Mouse (Mus musculus) midbrain, embryonic 12.5 days (tissue): ENCODE data around the gene Slc25a19. TPM values are rescaled to one million over a fixed set of nuclear protein-coding genes. Genes with fewer than 3 reads are reported as not detected.

Experiments used
- ATAC-seq: fragments of 200-750 bp; cut with Nextera tagmentation; 2 replicates; pipeline ENCODE4 v1.8.0; 2017; ENCODE audit warnings: low read depth, moderate TSS enrichment, moderate library complexity; ENCODE audit not compliant: low FRiP score
- H3K27ac ChIP-seq: fragments of 300-500 bp; sonication (generic); replicated peaks from 2 replicates; pipeline ENCODE4 v1.5.1; 2016; ENCODE audit warnings: mild to moderate bottlenecking
- H3K27me3 ChIP-seq: fragments of 300-500 bp; sonication (generic); 2 replicates; pipeline ENCODE4 v1.6.1; 2016; ENCODE audit warnings: mild to moderate bottlenecking
- H3K36me3 ChIP-seq: fragments of 300-500 bp; sonication (generic); 2 replicates; pipeline ENCODE4 v1.6.1; 2016
- H3K4me1 ChIP-seq: fragments of 300-500 bp; sonication (generic); 2 replicates; pipeline ENCODE4 v1.6.1; 2016
- H3K4me2 ChIP-seq: fragments of 300-500 bp; sonication (generic); replicated peaks from 2 replicates; pipeline ENCODE4 v1.6.1; 2016; ENCODE audit warnings: mild to moderate bottlenecking, moderate library complexity
- H3K4me3 ChIP-seq: fragments of 300-500 bp; sonication (generic); 2 replicates; pipeline ENCODE4 v1.5.1; 2016; ENCODE audit warnings: mild to moderate bottlenecking
- H3K9ac ChIP-seq: fragments of 300-500 bp; sonication (generic); replicated peaks from 2 replicates; pipeline ENCODE4 v1.6.1; 2016; ENCODE audit warnings: mild to moderate bottlenecking, moderate library complexity
- H3K9me3 ChIP-seq: fragments of 300-500 bp; sonication (generic); 2 replicates; pipeline ENCODE4 v1.6.1; 2016; ENCODE audit warnings: mild to moderate bottlenecking
- WGBS: fragments of 180-500 bp; shearing (Covaris S2); methylation state at CpG from one replicate; pipeline ENCODE4 v1.1.7; 2016; 5-methylcytosine and 5-hydroxymethylcytosine counted together
- polyA plus RNA-seq: library from polyadenylated mRNA; unstranded; fragments of >200 nt; fragmentation: Nextera tagmentation; extraction: Ambion mirVana; gene quantifications from 2 replicates; pipeline ENCODE4 v1.2.1, GENCODE M21; 2016

Gene Slc25a19
- polyA plus RNA-seq, 1 experiment from 2014 or later, result 26.2 TPM

DNA sequence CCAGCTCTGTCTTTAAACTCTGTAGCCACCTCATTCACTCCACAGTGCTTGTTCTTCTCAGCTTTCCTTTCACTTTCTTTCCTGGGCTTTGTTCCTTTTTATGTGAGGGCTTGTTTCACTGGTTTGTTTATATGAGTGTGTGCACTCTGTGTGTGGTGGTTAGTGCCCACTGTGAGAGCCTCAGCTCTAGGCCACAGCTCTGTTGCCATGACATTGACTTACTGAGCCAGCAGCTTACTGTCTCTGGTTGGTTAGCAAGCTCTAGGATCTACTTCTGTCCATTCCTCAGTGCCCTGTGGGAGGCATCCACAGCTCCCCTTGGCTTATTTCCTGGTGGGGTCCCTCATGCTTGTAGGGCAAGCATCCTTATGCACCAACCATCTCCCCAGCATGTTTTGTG, 49.0 kb downstream of the Slc25a19 start:
- ATAC-seq, result no peak
- Histone ChIP-seq H3K4me3 (no peak overlapping the region), H3K4me2 (no peak overlapping the region), H3K36me3 (peaks cover 72% of the 10 kb centered on the region), H3K27ac (no peak overlapping the region), H3K27me3 (no peaks in the 10 kb centered on the region), H3K4me1 (no peaks in the 10 kb centered on the region), H3K9me3 (no peaks in the 10 kb centered on the region), H3K9ac (no peak overlapping the region)

DNA sequence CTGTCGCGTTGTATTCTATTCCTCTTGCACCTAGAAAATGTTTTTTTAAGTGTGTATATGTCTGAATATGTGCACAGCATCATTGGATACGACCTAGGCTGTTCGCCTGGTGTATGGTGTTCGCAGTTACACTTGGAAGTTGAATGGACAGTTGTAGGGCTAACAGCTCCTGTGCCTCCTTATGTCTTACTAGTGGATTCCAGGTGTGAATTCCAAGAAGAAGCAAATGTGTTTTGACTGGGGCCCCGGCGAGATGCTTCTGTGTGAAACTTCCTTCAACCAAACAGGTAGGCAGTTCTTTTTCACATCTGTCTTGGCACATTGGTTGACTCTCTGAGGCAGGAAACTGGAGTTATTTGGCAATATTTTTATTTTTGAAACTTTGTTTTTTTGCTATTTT, 63.1 kb downstream of the Slc25a19 start:
- peak overlapping the region; percentile 86 for H3K4me2 ChIP-seq
- no peaks in the 10 kb centered on the region for H3K27me3 ChIP-seq
- no peaks in the 10 kb centered on the region for H3K9me3 ChIP-seq
- ATAC-seq, result no peak
- peaks cover 13% of the 10 kb centered on the region for H3K4me1 ChIP-seq
- H3K27ac ChIP-seq, result no peak overlapping the region
- peaks cover 39% of the 10 kb centered on the region for H3K36me3 ChIP-seq
- H3K4me3 ChIP-seq, result peak overlapping the region; percentile 88
- peak overlapping the region; percentile 83 for H3K9ac ChIP-seq
- WGBS, result 21% methylated on average over 7 of the region's 7 CpGs

Other genes starting within 250 kb of the Slc25a19 start
- 32.4 and 36.6 TPM in 2 replicates for gene Cdr2l, start 246.4 kb downstream of the Slc25a19 start, polyA plus RNA-seq
- gene Mrpl58, start 224.5 kb downstream of the Slc25a19 start, polyA plus RNA-seq, result 234 and 265 TPM in 2 replicates
- 873 and 889 TPM in 2 replicates for gene Atp5h, start 208.3 kb downstream of the Slc25a19 start, polyA plus RNA-seq
- 32.0 and 40.4 TPM in 2 replicates for gene Kctd2, start 208.2 kb downstream of the Slc25a19 start, polyA plus RNA-seq
- gene Trim80, start 187.8 kb downstream of the Slc25a19 start, polyA plus RNA-seq, result not detected in 2 replicates
- 0.20 and 0.30 TPM in 2 replicates for gene Slc16a5, start 165.8 kb downstream of the Slc25a19 start, polyA plus RNA-seq
- 10.3 and 13.1 TPM in 2 replicates for gene Armc7, start 152.6 kb downstream of the Slc25a19 start, polyA plus RNA-seq
- 81.6 and 83.8 TPM in 2 replicates for gene Nt5c, start 136.4 kb downstream of the Slc25a19 start, polyA plus RNA-seq
- 1,008 and 1,026 TPM in 2 replicates for gene Jpt1, start 113.9 kb downstream of the Slc25a19 start, polyA plus RNA-seq
- gene Sumo2, start 92.0 kb downstream of the Slc25a19 start, polyA plus RNA-seq, result 1,412 and 1,429 TPM in 2 replicates
- 168 and 172 TPM in 2 replicates for gene Nup85, start 63.9 kb downstream of the Slc25a19 start, polyA plus RNA-seq
- 85.7 and 89.0 TPM in 2 replicates for gene Mrps7, start 24.4 kb downstream of the Slc25a19 start, polyA plus RNA-seq
- 34.6 and 37.2 TPM in 2 replicates for gene Gga3, start 24.2 kb downstream of the Slc25a19 start, polyA plus RNA-seq
- 12.2 and 15.1 TPM in 2 replicates for gene Mif4gd, start 15.3 kb downstream of the Slc25a19 start, polyA plus RNA-seq
- 137 and 149 TPM in 2 replicates for gene Grb2, start 80.3 kb upstream of the Slc25a19 start, polyA plus RNA-seq
- 42.4 and 47.0 TPM in 2 replicates for gene Tmem94, start 137.1 kb upstream of the Slc25a19 start, polyA plus RNA-seq
- gene Caskin2, start 185.3 kb upstream of the Slc25a19 start, polyA plus RNA-seq, result 15.5 and 17.0 TPM in 2 replicates
- gene Tsen54, start 186.4 kb upstream of the Slc25a19 start, polyA plus RNA-seq, result 27.9 and 30.9 TPM in 2 replicates
- 3.7 and 4.4 TPM in 2 replicates for gene Llgl2, start 195.8 kb upstream of the Slc25a19 start, polyA plus RNA-seq
- 0.13 and 0.37 TPM in 2 replicates for gene Myo15b, start 230.1 kb upstream of the Slc25a19 start, polyA plus RNA-seq